Mouse (Mus musculus): Measurements from ENCODE around the gene Fam81b. TPM values are rescaled to one million over a fixed set of nuclear protein-coding genes. Genes with fewer than 3 reads are reported as not detected.

The Fam81b gene
- total and polyA plus RNA-seq, 2 experiments from 2014 or later = 0.44 TPM; not detected in 1

DNA sequence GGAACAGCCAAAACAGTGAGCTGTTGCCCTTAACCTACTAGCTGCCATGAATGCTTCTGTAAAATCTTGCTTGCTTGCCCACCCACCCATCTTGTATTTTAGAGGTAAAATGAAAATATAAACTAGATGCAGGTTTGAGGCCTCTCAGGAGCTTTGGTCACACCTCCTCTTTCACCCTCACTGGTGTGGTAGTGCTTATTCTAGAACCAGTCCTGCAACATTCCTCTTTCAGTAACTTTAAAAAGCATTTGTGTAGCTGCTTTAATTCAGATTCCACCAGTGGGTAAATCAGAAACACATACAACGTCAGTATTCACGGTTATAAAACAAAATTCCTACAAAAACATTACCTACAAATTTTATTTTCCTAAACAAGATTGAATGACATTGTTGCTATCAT is 144.3 kb downstream of the Fam81b start:
- Histone ChIP-seq H3K4me1 (ENCODE audit: insufficient read depth) (no peaks in the 10 kb centered on the region), H3K27ac (ENCODE audit: low read depth, low read length) (no peak overlapping the region), H3K36me3 (ENCODE audit: insufficient read depth) (peaks cover 43% of the 10 kb centered on the region), H3K9ac (no peak overlapping the region), H3K4me2 (ENCODE audit: low read depth) (no peak overlapping the region), H3K9me3 (ENCODE audit: low read length) (no peaks in the 10 kb centered on the region), H3K27me3 (ENCODE audit: insufficient read depth, low read length) (no peaks in the 10 kb centered on the region), H3K4me3 (ENCODE audit: low read depth, low read length) (no peak overlapping the region)
- DNase-seq (no peak), ATAC-seq (no peak)
- WGBS = 97% methylated on average over 2 of the region's 2 CpGs
- TF ChIP-seq CTCF (IDR thresholded peaks at IDR 0.05; ENCODE audit: low read depth) = no peak

DNA sequence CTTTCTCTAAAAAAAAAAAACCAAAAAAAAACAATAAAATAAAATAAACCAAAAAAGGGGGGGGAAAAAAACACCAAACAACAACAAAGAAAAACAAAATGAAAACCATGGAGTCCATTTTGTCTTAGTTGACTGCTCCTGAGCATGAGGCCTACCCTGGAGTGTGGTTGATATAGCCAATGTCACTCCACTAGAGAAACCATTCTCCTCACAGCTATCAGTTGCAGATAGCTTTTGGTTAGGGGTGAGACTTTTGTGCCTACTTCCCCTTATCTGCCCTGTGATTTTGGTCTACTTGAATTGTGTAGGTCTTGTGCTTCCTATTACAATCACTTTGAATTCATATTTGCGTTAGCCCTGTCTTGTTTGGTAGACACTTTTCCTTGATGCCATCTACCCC is 147.4 kb downstream of the Fam81b start:
- H3K4me1 ChIP-seq (ENCODE audit: insufficient read depth) = no peaks in the 10 kb centered on the region
- no peak for TF ChIP-seq CTCF (IDR thresholded peaks at IDR 0.05; ENCODE audit: low read depth)
- 98% methylated on average over 1 of the region's 1 CpGs for WGBS
- H3K36me3 ChIP-seq (ENCODE audit: insufficient read depth) = peaks cover 45% of the 10 kb centered on the region
- no peak for ATAC-seq
- no peak overlapping the region for H3K4me3 ChIP-seq (ENCODE audit: low read depth, low read length)
- H3K27me3 ChIP-seq (ENCODE audit: insufficient read depth, low read length) = no peaks in the 10 kb centered on the region
- H3K27ac ChIP-seq (ENCODE audit: low read depth, low read length) = no peak overlapping the region
- no peak overlapping the region for H3K4me2 ChIP-seq (ENCODE audit: low read depth)
- H3K9ac ChIP-seq = no peak overlapping the region
- H3K9me3 ChIP-seq (ENCODE audit: low read length) = no peaks in the 10 kb centered on the region
- DNase-seq = no peak

DNA sequence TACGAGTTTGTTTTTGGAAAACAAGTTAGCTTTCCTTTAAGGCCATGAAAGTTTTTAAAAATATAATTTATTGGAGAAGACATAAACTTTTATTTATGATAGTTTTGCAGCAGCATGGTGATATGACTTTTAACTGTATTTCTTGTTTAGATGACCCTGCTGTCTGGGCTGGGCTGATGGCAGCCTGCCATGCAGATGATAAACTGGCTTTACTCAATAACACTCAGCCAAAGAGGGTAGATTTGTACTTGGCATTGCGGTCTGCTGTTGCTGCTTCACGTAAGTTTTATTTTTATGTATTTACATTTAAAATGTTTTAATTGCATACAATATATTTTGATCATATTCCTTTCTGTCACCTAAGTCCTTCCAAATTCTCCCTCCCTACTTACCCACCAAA is 147.8 kb downstream of the Fam81b start:
- Histone ChIP-seq H3K9me3 (ENCODE audit: low read length) (no peaks in the 10 kb centered on the region), H3K27ac (ENCODE audit: low read depth, low read length) (no peak overlapping the region), H3K27me3 (ENCODE audit: insufficient read depth, low read length) (no peaks in the 10 kb centered on the region), H3K4me1 (ENCODE audit: insufficient read depth) (no peaks in the 10 kb centered on the region), H3K4me2 (ENCODE audit: low read depth) (no peak overlapping the region), H3K36me3 (ENCODE audit: insufficient read depth) (peaks cover 41% of the 10 kb centered on the region), H3K9ac (no peak overlapping the region), H3K4me3 (ENCODE audit: low read depth, low read length) (no peak overlapping the region)
- DNase-seq (no peak), ATAC-seq (no peak)
- 95% methylated on average over 3 of the region's 3 CpGs for WGBS
- TF ChIP-seq CTCF (IDR thresholded peaks at IDR 0.05; ENCODE audit: low read depth) = no peak

Small RNA genes lying within 50 kb of the gene (microRNA-seq; reads per million reads assigned to microRNA genes)
- gene Gm24025 = 0 reads per million in 2 experiments

Other genes starting within 250 kb of the Fam81b start
- 1.9 and 2.5 TPM in 2 replicates for gene Gpr150, start 248.1 kb downstream of the Fam81b start, total RNA-seq (2014; rRNA removed)
- gene Gpr150, start 248.1 kb downstream of the Fam81b start, polyA plus RNA-seq (2015; fragmentation: Nextera tagmentation; extraction: Ambion mirVana) = 3.0 and 3.3 TPM in 2 replicates
- 4.7 and 6.9 TPM in 2 replicates for gene Arsk, start 206.4 kb downstream of the Fam81b start, total RNA-seq (2014; rRNA removed)
- 3.7 TPM in 2 replicates for gene Arsk, start 206.4 kb downstream of the Fam81b start, polyA plus RNA-seq (2015; fragmentation: Nextera tagmentation; extraction: Ambion mirVana)
- 15.3 and 22.0 TPM in 2 replicates for gene Ttc37, start 206.3 kb downstream of the Fam81b start, total RNA-seq (2014; rRNA removed)
- gene Ttc37, start 206.3 kb downstream of the Fam81b start, polyA plus RNA-seq (2015; fragmentation: Nextera tagmentation; extraction: Ambion mirVana) = 3.6 and 5.4 TPM in 2 replicates
- gene Mctp1, start 79.5 kb upstream of the Fam81b start, total RNA-seq (2014; rRNA removed) = 13.5 and 17.9 TPM in 2 replicates
- 6.6 and 7.2 TPM in 2 replicates for gene Mctp1, start 79.5 kb upstream of the Fam81b start, polyA plus RNA-seq (2015; fragmentation: Nextera tagmentation; extraction: Ambion mirVana)

Measured in forebrain, postnatal 0 days (tissue).